Mouse (Mus musculus) hindbrain, postnatal 0 days (tissue): ENCODE data around the gene 1700001C19Rik. TPM values are rescaled to one million over a fixed set of nuclear protein-coding genes. Genes with fewer than 3 reads are reported as not detected.

ENCODE experiments used
- ATAC-seq: fragments of 200-750 bp; cut with Nextera tagmentation; 2 replicates; pipeline ENCODE4 v1.8.0; 2017; ENCODE audit warnings: mild to moderate bottlenecking, moderate TSS enrichment, moderate library complexity
- DNase-seq: peaks from one replicate; pipeline ENCODE4 v3.0.0-alpha.2; 2015; ENCODE audit warnings: low spot score
- H3K27ac ChIP-seq: fragments of 300-500 bp; sonication (generic); 2 replicates; pipeline ENCODE4 v1.5.1; 2014; ENCODE audit warnings: mild to moderate bottlenecking
- H3K27me3 ChIP-seq: fragments of 300-500 bp; sonication (generic); 2 replicates; pipeline ENCODE4 v1.6.1; 2014; ENCODE audit warnings: low read length, mixed read lengths; ENCODE audit not compliant: insufficient read depth
- H3K36me3 ChIP-seq: fragments of 300-500 bp; sonication (generic); 2 replicates; pipeline ENCODE4 v1.6.1; 2014; ENCODE audit warnings: low read length, mixed read lengths; ENCODE audit not compliant: insufficient read depth
- H3K4me1 ChIP-seq: fragments of 300-500 bp; sonication (generic); 2 replicates; pipeline ENCODE4 v1.6.1; 2014; ENCODE audit warnings: antibody characterized with exemption, low read length, mixed read lengths; ENCODE audit not compliant: insufficient read depth
- H3K4me2 ChIP-seq: fragments of 300-500 bp; sonication (generic); 2 replicates; pipeline ENCODE4 v1.6.1; 2014; ENCODE audit warnings: low read depth, mild to moderate bottlenecking, low read length, moderate library complexity, mixed read lengths
- H3K4me3 ChIP-seq: fragments of 300-500 bp; sonication (generic); 2 replicates; pipeline ENCODE4 v1.5.1; 2014; ENCODE audit warnings: low read length
- H3K9ac ChIP-seq: fragments of 300-500 bp; sonication (generic); replicated peaks from 2 replicates; pipeline ENCODE4 v1.6.1; 2014; ENCODE audit warnings: mild to moderate bottlenecking, low read length, moderate library complexity, mixed read lengths
- H3K9me3 ChIP-seq: fragments of 300-500 bp; sonication (generic); 2 replicates; pipeline ENCODE4 v1.6.1; 2016; ENCODE audit warnings: low read length, mixed read lengths
- CTCF ChIP-seq: IDR thresholded peaks from 2 replicates; pipeline ENCODE4 v1.5.1; 2016; ENCODE audit warnings: antibody characterized with exemption, control low read depth, low read depth
- WGBS: fragments of 180-500 bp; shearing (Covaris S2); extraction: QIAGEN DNeasy Blood & Tissue Kit; methylation state at CpG from one replicate; pipeline ENCODE4 v1.1.7; 2014; 5-methylcytosine and 5-hydroxymethylcytosine counted together
- polyA plus RNA-seq: library from polyadenylated mRNA; unstranded; fragments of >200 nt; fragmentation: Nextera tagmentation; extraction: Ambion mirVana; gene quantifications from 2 replicates; pipeline ENCODE4 v1.2.1, GENCODE M21; 2015
- total RNA-seq: library from RNA; depleted of rRNA; stranded (reverse); fragments of >200 nt; gene quantifications from 2 replicates; pipeline ENCODE4 v1.2.3, GENCODE M21; 2014

The 1700001C19Rik gene
- total and polyA plus RNA-seq, 2 experiments from 2014 or later, result 0.45 to 1.7 TPM

GRCm38 (mm10) chr17:47470121-47470520 is 32.9 kb upstream of the 1700001C19Rik start:
- 81% methylated on average over 4 of the region's 4 CpGs for WGBS
- no peak for TF ChIP-seq CTCF
- no peaks in the 10 kb centered on the region for H3K9me3 ChIP-seq
- no peak for ATAC-seq
- H3K27ac ChIP-seq, result no peak overlapping the region
- no peak for DNase-seq
- H3K4me1 ChIP-seq, result no peaks in the 10 kb centered on the region
- no peak overlapping the region for H3K9ac ChIP-seq
- H3K4me2 ChIP-seq, result no peak overlapping the region
- no peaks in the 10 kb centered on the region for H3K36me3 ChIP-seq
- no peak overlapping the region for H3K4me3 ChIP-seq
- H3K27me3 ChIP-seq, result peaks cover 17% of the 10 kb centered on the region; the same call in 1 of the 2 replicates

DNA sequence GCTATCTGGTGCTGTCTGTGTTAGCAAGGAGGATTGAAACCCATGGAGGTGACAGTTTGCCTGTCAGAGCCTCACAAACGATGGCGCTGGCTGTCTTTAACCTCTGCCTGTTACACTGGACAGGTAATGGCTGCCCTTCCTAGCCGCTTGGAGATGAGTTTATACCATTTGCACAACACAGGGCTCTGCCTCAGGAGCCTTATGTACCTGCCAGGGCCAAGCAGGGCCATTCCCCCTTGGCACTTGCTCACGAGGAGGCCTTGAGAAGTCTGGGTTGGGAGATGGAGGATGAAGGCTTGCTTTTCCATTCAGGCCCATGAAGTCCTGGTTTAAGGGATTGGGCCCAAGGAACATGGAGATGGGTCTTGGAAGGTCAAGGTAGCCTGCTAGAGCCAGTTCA is 32.5 kb upstream of the 1700001C19Rik start:
- no peak for TF ChIP-seq CTCF
- ATAC-seq (no peak), DNase-seq (no peak)
- 88% methylated on average over 4 of the region's 4 CpGs for WGBS
- Histone ChIP-seq H3K27ac (no peak overlapping the region), H3K9me3 (no peaks in the 10 kb centered on the region), H3K4me3 (no peak overlapping the region), H3K4me2 (no peak overlapping the region), H3K36me3 (no peaks in the 10 kb centered on the region), H3K27me3 (peaks cover 17% of the 10 kb centered on the region; the same call in 1 of the 2 replicates), H3K4me1 (no peaks in the 10 kb centered on the region), H3K9ac (no peak overlapping the region)

GRCm38 (mm10) chr17:47468466-47468865 is 31.3 kb upstream of the 1700001C19Rik start:
- H3K4me3 ChIP-seq, result no peak overlapping the region; the same call in 1 of the 2 replicates
- no peak overlapping the region for H3K9ac ChIP-seq
- WGBS, result 6% methylated on average over 34 of the region's 34 CpGs
- H3K36me3 ChIP-seq, result no peaks in the 10 kb centered on the region
- DNase-seq, result no peak
- H3K27ac ChIP-seq, result no peak overlapping the region
- H3K27me3 ChIP-seq, result peaks cover 17% of the 10 kb centered on the region; the same call in 1 of the 2 replicates
- H3K9me3 ChIP-seq, result no peaks in the 10 kb centered on the region
- TF ChIP-seq CTCF, result no peak
- ATAC-seq, result no peak
- no peaks in the 10 kb centered on the region for H3K4me1 ChIP-seq
- H3K4me2 ChIP-seq, result peak overlapping the region; percentile 25; the same call in 1 of the 2 replicates

DNA sequence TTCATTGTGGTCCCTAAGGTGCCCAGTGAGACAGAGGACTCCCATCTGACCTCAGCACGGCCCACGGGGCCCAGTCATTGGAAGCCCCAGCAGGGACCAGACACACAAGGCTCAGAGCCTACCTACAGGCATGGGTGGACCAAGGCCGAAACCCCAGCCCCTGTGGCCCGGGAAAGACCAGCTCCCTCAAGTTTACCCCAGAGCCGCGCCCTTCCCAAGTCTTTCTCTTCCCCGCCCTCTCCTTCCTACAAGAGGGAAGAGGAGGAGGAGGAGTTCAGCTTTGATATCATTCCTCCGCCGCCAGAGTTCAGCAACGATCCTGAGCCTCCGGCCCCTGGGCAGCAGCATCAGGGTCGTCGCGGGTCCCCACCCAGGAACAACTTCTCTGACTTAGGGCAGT is 30.9 kb upstream of the 1700001C19Rik start:
- Histone ChIP-seq H3K9ac (no peak overlapping the region), H3K4me1 (no peaks in the 10 kb centered on the region), H3K27me3 (peaks cover 17% of the 10 kb centered on the region; the same call in 1 of the 2 replicates), H3K4me2 (peak overlapping the region; percentile 25; the same call in 1 of the 2 replicates), H3K4me3 (no peak overlapping the region; the same call in 1 of the 2 replicates), H3K36me3 (no peaks in the 10 kb centered on the region), H3K9me3 (no peaks in the 10 kb centered on the region), H3K27ac (no peak overlapping the region)
- ATAC-seq, result 0 out of 2 replicates have a peak, but pooled peaks have one; percentile 8
- 18% methylated on average over 11 of the region's 14 CpGs for WGBS
- no peak for DNase-seq
- no peak for TF ChIP-seq CTCF

DNA sequence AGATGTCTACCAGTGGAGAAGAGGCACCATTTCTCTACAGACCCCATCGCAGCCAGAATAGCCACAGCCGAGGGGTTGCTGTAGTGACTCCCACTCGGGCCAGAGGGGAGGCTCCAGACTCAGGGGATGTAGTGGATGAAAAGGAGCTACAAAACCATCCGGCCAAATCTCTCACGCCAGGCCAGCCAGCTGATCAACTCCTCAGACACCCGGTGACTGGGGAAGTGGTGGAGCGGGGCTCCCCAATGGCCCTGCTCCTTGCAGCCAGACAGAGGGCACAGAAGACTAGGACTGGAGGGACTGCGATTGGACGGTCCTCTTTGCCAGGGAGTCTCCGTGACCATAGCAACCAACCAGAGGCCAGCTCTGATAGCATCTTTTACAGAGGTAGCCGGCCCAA is 30.5 kb upstream of the 1700001C19Rik start:
- H3K27me3 ChIP-seq, result peaks cover 17% of the 10 kb centered on the region; the same call in 1 of the 2 replicates
- WGBS, result 56% methylated on average over 11 of the region's 11 CpGs
- H3K4me2 ChIP-seq, result no peak overlapping the region
- ATAC-seq (peak; percentile 6; the same call in 1 of the 2 replicates), DNase-seq (no peak)
- no peak overlapping the region for H3K9ac ChIP-seq
- no peak overlapping the region for H3K4me3 ChIP-seq
- H3K27ac ChIP-seq, result no peak overlapping the region
- no peaks in the 10 kb centered on the region for H3K4me1 ChIP-seq
- no peaks in the 10 kb centered on the region for H3K36me3 ChIP-seq
- no peak for TF ChIP-seq CTCF
- no peaks in the 10 kb centered on the region for H3K9me3 ChIP-seq

DNA sequence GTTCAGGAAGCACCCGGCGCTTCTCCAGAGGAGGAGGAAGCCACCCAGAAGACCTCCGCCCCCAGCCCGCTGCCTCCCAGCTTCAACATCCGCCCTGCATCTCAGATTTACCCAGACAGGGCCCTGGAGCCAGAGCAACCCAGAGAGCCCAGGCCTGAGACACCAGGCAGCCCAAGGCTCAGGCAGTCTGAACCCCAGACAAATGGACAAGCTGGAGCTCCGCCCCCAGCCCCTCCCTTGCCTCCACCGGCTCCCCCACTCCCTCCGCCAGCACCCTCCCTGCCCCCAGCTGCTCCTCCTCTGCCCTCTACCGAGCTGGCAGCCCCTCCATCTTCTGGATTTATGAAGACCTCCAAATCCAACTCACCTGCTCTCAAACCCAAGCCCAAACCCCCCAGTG is 29.1 kb upstream of the 1700001C19Rik start:
- H3K9me3 ChIP-seq, result no peaks in the 10 kb centered on the region
- DNase-seq (no peak), ATAC-seq (no peak)
- H3K4me1 ChIP-seq, result no peaks in the 10 kb centered on the region
- no peak overlapping the region for H3K9ac ChIP-seq
- no peaks in the 10 kb centered on the region for H3K36me3 ChIP-seq
- no peak overlapping the region for H3K27ac ChIP-seq
- peaks cover 17% of the 10 kb centered on the region; the same call in 1 of the 2 replicates for H3K27me3 ChIP-seq
- no peak for TF ChIP-seq CTCF
- WGBS, result 42% methylated on average over 7 of the region's 9 CpGs
- no peak overlapping the region for H3K4me3 ChIP-seq
- H3K4me2 ChIP-seq, result no peak overlapping the region

DNA sequence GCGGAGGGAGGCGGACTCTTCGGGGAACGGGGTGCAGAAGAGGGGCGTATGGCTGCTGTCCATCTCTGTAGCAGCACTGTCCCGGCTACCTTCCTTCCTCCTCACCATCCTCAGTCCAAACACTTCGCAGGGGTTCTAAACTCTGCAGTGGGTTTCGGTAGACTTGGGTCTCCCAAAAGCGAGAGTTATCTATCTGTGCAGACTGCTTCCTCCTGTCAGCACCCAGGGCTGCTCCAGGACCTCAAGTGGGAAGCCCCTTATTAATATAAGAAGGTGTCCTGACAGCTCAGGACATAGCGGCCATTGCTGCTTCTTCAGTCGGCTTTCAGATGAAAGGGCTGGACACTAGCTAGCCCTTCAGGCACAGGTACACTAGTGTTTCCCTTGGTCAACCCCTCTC is 27.8 kb upstream of the 1700001C19Rik start:
- WGBS, result 82% methylated on average over 11 of the region's 11 CpGs
- DNase-seq, result no peak
- no peak for TF ChIP-seq CTCF
- no peak overlapping the region for H3K4me3 ChIP-seq
- no peak overlapping the region for H3K4me2 ChIP-seq
- H3K4me1 ChIP-seq, result no peaks in the 10 kb centered on the region
- no peaks in the 10 kb centered on the region for H3K36me3 ChIP-seq
- no peak overlapping the region for H3K27ac ChIP-seq
- no peaks in the 10 kb centered on the region for H3K9me3 ChIP-seq
- H3K9ac ChIP-seq, result no peak overlapping the region
- no peak for ATAC-seq
- peaks cover 17% of the 10 kb centered on the region; the same call in 1 of the 2 replicates for H3K27me3 ChIP-seq
